Mouse (Mus musculus) brain, embryonic 14.5 days (tissue): Measurements from ENCODE around the gene Tcf7l2.

Experiments used
- CTCF ChIP-seq: fragments of 200-500 bp; IDR thresholded peaks from 2 replicates; pipeline ENCODE4 v1.5.1; 2012; ENCODE audit warnings: inconsistent platforms, mild to moderate bottlenecking, moderate library complexity, borderline replicate concordance; ENCODE audit not compliant: insufficient read depth, insufficient read length; ENCODE audit errors: extremely low read depth
- POLR2A ChIP-seq: fragments of 200-500 bp; IDR thresholded peaks from 2 replicates; pipeline ENCODE4 v1.6.1; 2012; ENCODE audit warnings: mild to moderate bottlenecking, inconsistent platforms, borderline replicate concordance; ENCODE audit not compliant: poor library complexity, insufficient read depth, insufficient read length, severe bottlenecking; ENCODE audit errors: extremely low read depth

- TF ChIP-seq CTCF (no peak), POLR2A (no peak)
These were observed 124.4 kb downstream of the Tcf7l2 start for GRCm38 (mm10) chr19:55865774-55866578.
